Mouse (Mus musculus): Measurements from ENCODE around the gene Lclat1. TPM values are rescaled to one million over a fixed set of nuclear protein-coding genes. Genes with fewer than 3 reads are reported as not detected.

Gene Lclat1
- polyA plus RNA-seq, 1 experiment, result not detected

- TF ChIP-seq TAL1 (IDR thresholded peaks at IDR 0.05; ENCODE audit: low read length) (no peak), GATA1 (IDR thresholded peaks at IDR 0.05; ENCODE audit: low read length) (no peak)
- H3K4me3 ChIP-seq (replicated peaks), result no peak overlapping the region
- no peaks in the 10 kb centered on the region for H3K9me3 ChIP-seq (ENCODE audit: control insufficient read depth, low read length)
- H3K27me3 ChIP-seq (ENCODE audit: control insufficient read depth), result no peaks in the 10 kb centered on the region
- H3K36me3 ChIP-seq (ENCODE audit: control insufficient read depth), result no peaks in the 10 kb centered on the region
- peaks cover 4% of the 10 kb centered on the region for H3K4me1 ChIP-seq (ENCODE audit: control insufficient read depth)
These were observed 61.7 kb downstream of the Lclat1 start for GRCm38 (mm10) chr17:73169461-73169860.

- no peak overlapping the region for H3K4me3 ChIP-seq (replicated peaks)
- no peak for TF ChIP-seq GATA1 (IDR thresholded peaks at IDR 0.05; ENCODE audit: low read length)
- TF ChIP-seq TAL1 (IDR thresholded peaks at IDR 0.05; ENCODE audit: low read length), result no peak
- H3K9me3 ChIP-seq (ENCODE audit: control insufficient read depth, low read length), result no peaks in the 10 kb centered on the region
These were observed 62.4 kb downstream of the Lclat1 start for GRCm38 (mm10) chr17:73170141-73170540.

GRCm38 (mm10) chr17:73174083-73174562 is 66.3 kb downstream of the Lclat1 start:
- Histone ChIP-seq H3K4me3 (replicated peaks) (no peak overlapping the region), H3K27me3 (ENCODE audit: control insufficient read depth) (no peaks in the 10 kb centered on the region), H3K36me3 (ENCODE audit: control insufficient read depth) (no peaks in the 10 kb centered on the region), H3K4me1 (ENCODE audit: control insufficient read depth) (no peaks in the 10 kb centered on the region; the same call in 1 of the 2 replicates), H3K9me3 (ENCODE audit: control insufficient read depth, low read length) (no peaks in the 10 kb centered on the region)
- no peak for TF ChIP-seq TAL1 (IDR thresholded peaks at IDR 0.05; ENCODE audit: low read length)

More at GRCm38 (mm10) chr17:73170141-73170540, 62.4 kb downstream of the Lclat1 start:
- H3K4me1 ChIP-seq (ENCODE audit: control insufficient read depth), result no peaks in the 10 kb centered on the region; the same call in 1 of the 2 replicates
- no peaks in the 10 kb centered on the region for H3K36me3 ChIP-seq (ENCODE audit: control insufficient read depth)
- no peaks in the 10 kb centered on the region for H3K27me3 ChIP-seq (ENCODE audit: control insufficient read depth)

GRCm38 (mm10) chr17:73175720-73176119 is 67.9 kb downstream of the Lclat1 start:
- Histone ChIP-seq H3K9me3 (ENCODE audit: control insufficient read depth, low read length) (no peaks in the 10 kb centered on the region), H3K36me3 (ENCODE audit: control insufficient read depth) (no peaks in the 10 kb centered on the region)

GRCm38 (mm10) chr17:73177079-73177478 is 69.3 kb downstream of the Lclat1 start:
- H3K4me3 ChIP-seq (replicated peaks), result no peak overlapping the region

More at GRCm38 (mm10) chr17:73175720-73176119, 67.9 kb downstream of the Lclat1 start:
- H3K4me1 ChIP-seq (ENCODE audit: control insufficient read depth), result no peaks in the 10 kb centered on the region; the same call in 1 of the 2 replicates
- H3K27me3 ChIP-seq (ENCODE audit: control insufficient read depth), result no peaks in the 10 kb centered on the region
- H3K4me3 ChIP-seq (replicated peaks), result no peak overlapping the region
- TF ChIP-seq TAL1 (IDR thresholded peaks at IDR 0.05; ENCODE audit: low read length) (no peak), GATA1 (IDR thresholded peaks at IDR 0.05; ENCODE audit: low read length) (no peak)

GRCm38 (mm10) chr17:73186929-73187328 is 79.1 kb downstream of the Lclat1 start:
- TF ChIP-seq GATA1 (IDR thresholded peaks at IDR 0.05; ENCODE audit: low read length) (no peak), TAL1 (IDR thresholded peaks at IDR 0.05; ENCODE audit: low read length) (no peak)

More at GRCm38 (mm10) chr17:73177079-73177478, 69.3 kb downstream of the Lclat1 start:
- Histone ChIP-seq H3K36me3 (ENCODE audit: control insufficient read depth) (no peaks in the 10 kb centered on the region), H3K27me3 (ENCODE audit: control insufficient read depth) (no peaks in the 10 kb centered on the region), H3K4me1 (ENCODE audit: control insufficient read depth) (no peaks in the 10 kb centered on the region; the same call in 1 of the 2 replicates), H3K9me3 (ENCODE audit: control insufficient read depth, low read length) (no peaks in the 10 kb centered on the region)
- TF ChIP-seq TAL1 (IDR thresholded peaks at IDR 0.05; ENCODE audit: low read length) (no peak), GATA1 (IDR thresholded peaks at IDR 0.05; ENCODE audit: low read length) (no peak)

GRCm38 (mm10) chr17:73194146-73194545 is 86.4 kb downstream of the Lclat1 start:
- no peak for TF ChIP-seq GATA1 (IDR thresholded peaks at IDR 0.05; ENCODE audit: low read length)
- no peak for TF ChIP-seq TAL1 (IDR thresholded peaks at IDR 0.05; ENCODE audit: low read length)
- Histone ChIP-seq H3K9me3 (ENCODE audit: control insufficient read depth, low read length) (no peaks in the 10 kb centered on the region), H3K27me3 (ENCODE audit: control insufficient read depth) (no peaks in the 10 kb centered on the region), H3K4me3 (replicated peaks) (no peak overlapping the region), H3K4me1 (ENCODE audit: control insufficient read depth) (no peaks in the 10 kb centered on the region), H3K36me3 (ENCODE audit: control insufficient read depth) (no peaks in the 10 kb centered on the region)

More at GRCm38 (mm10) chr17:73186929-73187328, 79.1 kb downstream of the Lclat1 start:
- H3K4me3 ChIP-seq (replicated peaks), result no peak overlapping the region
- H3K4me1 ChIP-seq (ENCODE audit: control insufficient read depth), result no peaks in the 10 kb centered on the region
- no peaks in the 10 kb centered on the region for H3K36me3 ChIP-seq (ENCODE audit: control insufficient read depth)
- H3K9me3 ChIP-seq (ENCODE audit: control insufficient read depth, low read length), result no peaks in the 10 kb centered on the region
- no peaks in the 10 kb centered on the region for H3K27me3 ChIP-seq (ENCODE audit: control insufficient read depth)

- TF ChIP-seq GATA1 (IDR thresholded peaks at IDR 0.05; ENCODE audit: low read length) (no peak), TAL1 (IDR thresholded peaks at IDR 0.05; ENCODE audit: low read length) (no peak)
- H3K9me3 ChIP-seq (ENCODE audit: control insufficient read depth, low read length), result no peaks in the 10 kb centered on the region
- no peaks in the 10 kb centered on the region for H3K36me3 ChIP-seq (ENCODE audit: control insufficient read depth)
- H3K27me3 ChIP-seq (ENCODE audit: control insufficient read depth), result no peaks in the 10 kb centered on the region
- no peaks in the 10 kb centered on the region for H3K4me1 ChIP-seq (ENCODE audit: control insufficient read depth)
- no peak overlapping the region for H3K4me3 ChIP-seq (replicated peaks)
These were observed 86.8 kb downstream of the Lclat1 start for GRCm38 (mm10) chr17:73194575-73194974.

GRCm38 (mm10) chr17:73195074-73195723 is 87.4 kb downstream of the Lclat1 start:
- Histone ChIP-seq H3K9me3 (ENCODE audit: control insufficient read depth, low read length) (no peaks in the 10 kb centered on the region), H3K36me3 (ENCODE audit: control insufficient read depth) (no peaks in the 10 kb centered on the region), H3K27me3 (ENCODE audit: control insufficient read depth) (no peaks in the 10 kb centered on the region), H3K4me1 (ENCODE audit: control insufficient read depth) (no peaks in the 10 kb centered on the region), H3K4me3 (replicated peaks) (no peak overlapping the region)
- no peak for TF ChIP-seq TAL1 (IDR thresholded peaks at IDR 0.05; ENCODE audit: low read length)
- no peak for TF ChIP-seq GATA1 (IDR thresholded peaks at IDR 0.05; ENCODE audit: low read length)
